Mouse (Mus musculus): Measurements from ENCODE around the gene Olfr568.

- TF ChIP-seq CTCF (IDR thresholded peaks at IDR 0.05; ENCODE audit: borderline replicate concordance, control insufficient read depth, extremely low read depth, insufficient read depth, low read length, poor library complexity) (no peak), POLR2A (IDR thresholded peaks at IDR 0.05; ENCODE audit: control insufficient read depth, extremely low read depth, insufficient read depth, low read length, poor library complexity) (no peak)
Observed at GRCm38 (mm10) chr7:102855807-102856206, 21.1 kb upstream of the Olfr568 start.

Data from thymus, adult 2 months (tissue).